Mouse (Mus musculus): ENCODE results near the gene Rgs4. TPM values are rescaled to one million over a fixed set of nuclear protein-coding genes. Genes with fewer than 3 reads are reported as not detected.

Gene Rgs4
- polyA plus RNA-seq, 1 experiment from 2014 or later: 0.24 TPM

- Histone ChIP-seq H3K4me2 (ENCODE audit: low read depth, low read length) (no peak overlapping the region), H3K4me3 (ENCODE audit: low read depth, low read length) (no peak overlapping the region), H3K27ac (ENCODE audit: low read length) (no peak overlapping the region), H3K27me3 (ENCODE audit: control insufficient read depth, insufficient read depth, low read depth, low read length) (no peaks in the 10 kb centered on the region), H3K9ac (ENCODE audit: low read depth, low read length) (no peak overlapping the region), H3K36me3 (ENCODE audit: control insufficient read depth, insufficient read depth) (no peaks in the 10 kb centered on the region), H3K4me1 (ENCODE audit: control insufficient read depth, low read depth, low read length) (no peaks in the 10 kb centered on the region), H3K9me3 (replicated peaks; ENCODE audit: control insufficient read depth, low read length) (no peaks in the 10 kb centered on the region; the same call in 1 of the 2 replicates)
- WGBS (ENCODE audit: insufficient replicate concordance): 60% methylated on average over 2 of the region's 2 CpGs
- no peak for ATAC-seq (ENCODE audit: low read depth)
These were observed 48.3 kb downstream of the Rgs4 start for GRCm38 (mm10) chr1:169699184-169699583.

- H3K36me3 ChIP-seq (ENCODE audit: control insufficient read depth, insufficient read depth): no peaks in the 10 kb centered on the region
- no peak overlapping the region for H3K27ac ChIP-seq (ENCODE audit: low read length)
- no peak overlapping the region for H3K9ac ChIP-seq (ENCODE audit: low read depth, low read length)
- no peak overlapping the region for H3K4me2 ChIP-seq (ENCODE audit: low read depth, low read length)
- no peaks in the 10 kb centered on the region; the same call in 1 of the 2 replicates for H3K9me3 ChIP-seq (replicated peaks; ENCODE audit: control insufficient read depth, low read length)
- WGBS (ENCODE audit: insufficient replicate concordance): 37% methylated on average over 4 of the region's 4 CpGs
- H3K27me3 ChIP-seq (ENCODE audit: control insufficient read depth, insufficient read depth, low read depth, low read length): no peaks in the 10 kb centered on the region
- ATAC-seq (ENCODE audit: low read depth): no peak
- H3K4me3 ChIP-seq (ENCODE audit: low read depth, low read length): no peak overlapping the region
- H3K4me1 ChIP-seq (ENCODE audit: control insufficient read depth, low read depth, low read length): no peaks in the 10 kb centered on the region
These were observed 50.2 kb downstream of the Rgs4 start for GRCm38 (mm10) chr1:169697236-169697635.

GRCm38 (mm10) chr1:169695356-169695755 lies 52.1 kb downstream of the Rgs4 start:
- Histone ChIP-seq H3K27me3 (ENCODE audit: control insufficient read depth, insufficient read depth, low read depth, low read length) (no peaks in the 10 kb centered on the region), H3K36me3 (ENCODE audit: control insufficient read depth, insufficient read depth) (no peaks in the 10 kb centered on the region), H3K9ac (ENCODE audit: low read depth, low read length) (no peak overlapping the region), H3K4me2 (ENCODE audit: low read depth, low read length) (no peak overlapping the region), H3K4me1 (ENCODE audit: control insufficient read depth, low read depth, low read length) (no peaks in the 10 kb centered on the region), H3K9me3 (replicated peaks; ENCODE audit: control insufficient read depth, low read length) (no peaks in the 10 kb centered on the region; the same call in 1 of the 2 replicates), H3K4me3 (ENCODE audit: low read depth, low read length) (no peak overlapping the region), H3K27ac (ENCODE audit: low read length) (no peak overlapping the region)
- no peak for ATAC-seq (ENCODE audit: low read depth)
- WGBS (ENCODE audit: insufficient replicate concordance): 50% methylated on average over 3 of the region's 3 CpGs

GRCm38 (mm10) chr1:169693537-169693936 lies 53.9 kb downstream of the Rgs4 start:
- H3K36me3 ChIP-seq (ENCODE audit: control insufficient read depth, insufficient read depth): no peaks in the 10 kb centered on the region
- H3K4me1 ChIP-seq (ENCODE audit: control insufficient read depth, low read depth, low read length): no peaks in the 10 kb centered on the region
- H3K9ac ChIP-seq (ENCODE audit: low read depth, low read length): no peak overlapping the region
- 35% methylated on average over 3 of the region's 3 CpGs for WGBS (ENCODE audit: insufficient replicate concordance)
- ATAC-seq (ENCODE audit: low read depth): no peak
- H3K27ac ChIP-seq (ENCODE audit: low read length): no peak overlapping the region
- H3K27me3 ChIP-seq (ENCODE audit: control insufficient read depth, insufficient read depth, low read depth, low read length): no peaks in the 10 kb centered on the region
- no peaks in the 10 kb centered on the region; the same call in 1 of the 2 replicates for H3K9me3 ChIP-seq (replicated peaks; ENCODE audit: control insufficient read depth, low read length)
- no peak overlapping the region for H3K4me2 ChIP-seq (ENCODE audit: low read depth, low read length)
- H3K4me3 ChIP-seq (ENCODE audit: low read depth, low read length): no peak overlapping the region

- no peaks in the 10 kb centered on the region for H3K4me1 ChIP-seq (ENCODE audit: control insufficient read depth, low read depth, low read length)
- no peaks in the 10 kb centered on the region for H3K36me3 ChIP-seq (ENCODE audit: control insufficient read depth, insufficient read depth)
- H3K9me3 ChIP-seq (replicated peaks; ENCODE audit: control insufficient read depth, low read length): no peaks in the 10 kb centered on the region; the same call in 1 of the 2 replicates
- no peak overlapping the region for H3K4me2 ChIP-seq (ENCODE audit: low read depth, low read length)
- no peak overlapping the region for H3K27ac ChIP-seq (ENCODE audit: low read length)
- no peak overlapping the region for H3K9ac ChIP-seq (ENCODE audit: low read depth, low read length)
- 60% methylated on average over 2 of the region's 2 CpGs for WGBS (ENCODE audit: insufficient replicate concordance)
- H3K27me3 ChIP-seq (ENCODE audit: control insufficient read depth, insufficient read depth, low read depth, low read length): no peaks in the 10 kb centered on the region
- H3K4me3 ChIP-seq (ENCODE audit: low read depth, low read length): no peak overlapping the region
- no peak for ATAC-seq (ENCODE audit: low read depth)
These were observed 54.4 kb downstream of the Rgs4 start for GRCm38 (mm10) chr1:169693040-169693439.

Other genes with a start within 250 kb of the Rgs4 start
- 37.4 and 44.0 TPM in 2 replicates for gene Nuf2, start 216.2 kb downstream of the Rgs4 start, polyA plus RNA-seq (2015; fragmentation: Nextera tagmentation; extraction: Ambion mirVana)
- 0.11 and 0.24 TPM in 2 replicates for gene Rgs5, start 92.1 kb downstream of the Rgs4 start, polyA plus RNA-seq (2015; fragmentation: Nextera tagmentation; extraction: Ambion mirVana)
- gene Ccdc190, start 181.0 kb upstream of the Rgs4 start, polyA plus RNA-seq (2015; fragmentation: Nextera tagmentation; extraction: Ambion mirVana): not detected in 2 replicates
- gene Hsd17b7, start 221.6 kb upstream of the Rgs4 start, polyA plus RNA-seq (2015; fragmentation: Nextera tagmentation; extraction: Ambion mirVana): 11.9 and 12.3 TPM in 2 replicates